Mouse (Mus musculus) C2C12 (cell line): Measurements from ENCODE around the gene Wwox.

Source experiments
- CTCF ChIP-seq: IDR thresholded peaks from one replicate; pipeline ENCODE4 v1.5.1; 2011; ENCODE audit not compliant: control insufficient read depth, insufficient read depth, insufficient read length
- MYOD1 ChIP-seq: IDR thresholded peaks from one replicate; pipeline ENCODE4 v1.6.1; 2011; ENCODE audit warnings: low read depth; ENCODE audit not compliant: control insufficient read depth, insufficient read length

GRCm38 (mm10) chr8:115109309-115109708 lies 669.9 kb downstream of the Wwox start:
- no peak for TF ChIP-seq MYOD1
- TF ChIP-seq CTCF, result no peak
